Mouse (Mus musculus): ENCODE data around the gene Ctxn2.

Gene Ctxn2

DNA sequence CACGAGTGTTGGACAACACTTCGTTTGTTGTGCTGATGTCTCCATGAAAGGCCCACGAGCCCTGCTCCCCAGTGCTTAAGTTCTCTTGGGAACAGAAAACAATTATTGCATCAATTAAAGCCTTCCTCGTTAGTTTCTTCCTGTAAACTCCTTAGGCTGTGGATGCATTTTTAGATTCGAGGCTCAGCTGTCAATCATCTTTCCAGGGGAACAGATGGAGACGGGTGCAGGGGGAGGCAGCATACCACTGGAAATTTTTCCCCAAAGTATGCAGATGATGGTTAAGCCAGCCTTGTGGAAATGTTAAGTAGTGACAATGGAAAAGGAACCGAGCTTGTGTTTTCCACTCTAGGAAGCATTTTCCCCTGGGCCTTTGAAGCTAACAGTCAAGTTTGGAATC lies 60.3 kb downstream of the Ctxn2 start:
- DNase-seq: no peak

Measured in lung, postnatal 4 days (tissue).